Mouse (Mus musculus): ENCODE data around the gene Lmf1. TPM values are rescaled to one million over a fixed set of nuclear protein-coding genes. Genes with fewer than 3 reads are reported as not detected.

The Lmf1 gene
- polyA plus RNA-seq, 1 experiment from 2014 or later = 34.6 TPM

DNA sequence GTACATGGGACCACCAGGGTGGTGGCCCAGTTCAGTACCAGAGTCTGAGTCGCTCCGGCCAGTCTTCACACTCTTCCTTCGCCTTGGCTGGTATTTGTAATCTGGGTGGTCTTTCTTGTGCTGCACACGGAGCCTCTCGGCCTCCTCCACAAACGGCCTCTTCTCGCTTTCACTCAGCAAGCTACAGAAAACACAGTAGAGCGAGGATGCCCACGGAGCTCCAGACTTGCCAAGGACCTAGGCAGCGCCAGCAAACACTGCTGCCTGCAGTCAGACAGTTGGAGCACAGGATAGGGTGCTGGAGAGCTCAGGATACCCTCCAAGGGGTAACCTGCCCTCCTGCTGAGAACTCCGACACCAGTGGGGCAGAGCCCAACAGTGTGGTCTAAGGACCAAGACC is 10.0 kb upstream of the Lmf1 start:
- ATAC-seq (ENCODE audit: insufficient number of reproducible peaks, low FRiP score) = no peak
- H3K4me2 ChIP-seq = peak overlapping the region; percentile 91
- 0 out of 2 replicates have a peak overlapping the region, but pooled peaks have one; percentile 3 for H3K4me3 ChIP-seq
- peaks cover 51% of the 10 kb centered on the region for H3K4me1 ChIP-seq (replicated peaks)
- no peaks in the 10 kb centered on the region for H3K36me3 ChIP-seq
- no peak overlapping the region for H3K27ac ChIP-seq (ENCODE audit: poor library complexity, severe bottlenecking)
- peaks cover 37% of the 10 kb centered on the region for H3K27me3 ChIP-seq (replicated peaks)
- 75% methylated on average over 11 of the region's 11 CpGs for WGBS
- no peaks in the 10 kb centered on the region for H3K9me3 ChIP-seq (replicated peaks)
- H3K9ac ChIP-seq = no peak overlapping the region

DNA sequence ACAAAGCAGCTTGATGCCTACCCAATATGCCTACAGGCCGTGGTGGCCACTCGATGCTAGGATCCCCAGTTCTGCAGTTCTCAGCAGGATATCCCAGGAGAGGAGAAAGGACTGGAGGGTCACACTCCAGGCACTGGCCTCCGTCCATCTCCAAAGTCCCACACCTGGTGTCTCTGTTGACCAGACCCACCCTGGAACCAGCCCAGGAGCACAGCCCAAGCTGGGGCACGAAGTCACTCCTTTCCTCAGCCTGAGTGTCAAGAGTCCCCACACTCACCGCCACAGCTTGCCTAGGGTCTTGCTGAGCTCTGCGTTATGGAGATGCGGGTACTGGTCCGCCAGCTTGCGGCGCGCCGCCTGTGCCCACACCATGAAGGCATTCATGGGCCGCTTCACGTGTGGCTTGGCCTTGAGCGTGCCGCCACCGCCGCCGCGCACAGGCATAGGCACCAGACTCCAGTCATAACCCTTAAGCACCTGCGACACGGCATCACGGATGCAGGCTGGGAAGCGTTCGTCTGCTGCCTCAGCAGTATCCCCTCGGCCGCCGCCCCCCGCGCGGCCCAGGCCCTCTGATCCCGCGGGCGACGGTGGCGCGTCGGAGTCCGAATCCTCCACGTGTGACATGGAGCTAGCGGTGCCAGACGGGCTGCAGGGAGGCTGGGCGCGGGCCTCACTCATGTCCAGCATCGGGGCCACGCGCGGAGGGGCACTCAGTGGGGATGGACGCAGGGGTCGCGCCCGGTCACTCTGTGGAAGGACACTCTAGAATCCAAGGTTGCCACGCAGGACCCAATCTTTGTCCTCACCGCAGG is 8.8 kb upstream of the Lmf1 start:
- H3K9me3 ChIP-seq (replicated peaks) = no peaks in the 10 kb centered on the region
- WGBS = 4% methylated on average over 54 of the region's 54 CpGs
- ATAC-seq (ENCODE audit: insufficient number of reproducible peaks, low FRiP score) = peak; percentile 7; the same call in 1 of the 2 replicates
- H3K27me3 ChIP-seq (replicated peaks) = peaks cover 37% of the 10 kb centered on the region
- H3K4me1 ChIP-seq (replicated peaks) = peaks cover 44% of the 10 kb centered on the region
- H3K9ac ChIP-seq = peak overlapping the region; percentile 70
- H3K4me2 ChIP-seq = peak overlapping the region; percentile 91
- no peaks in the 10 kb centered on the region for H3K36me3 ChIP-seq
- H3K4me3 ChIP-seq = peak overlapping the region; percentile 58
- H3K27ac ChIP-seq (ENCODE audit: poor library complexity, severe bottlenecking) = no peak overlapping the region

DNA sequence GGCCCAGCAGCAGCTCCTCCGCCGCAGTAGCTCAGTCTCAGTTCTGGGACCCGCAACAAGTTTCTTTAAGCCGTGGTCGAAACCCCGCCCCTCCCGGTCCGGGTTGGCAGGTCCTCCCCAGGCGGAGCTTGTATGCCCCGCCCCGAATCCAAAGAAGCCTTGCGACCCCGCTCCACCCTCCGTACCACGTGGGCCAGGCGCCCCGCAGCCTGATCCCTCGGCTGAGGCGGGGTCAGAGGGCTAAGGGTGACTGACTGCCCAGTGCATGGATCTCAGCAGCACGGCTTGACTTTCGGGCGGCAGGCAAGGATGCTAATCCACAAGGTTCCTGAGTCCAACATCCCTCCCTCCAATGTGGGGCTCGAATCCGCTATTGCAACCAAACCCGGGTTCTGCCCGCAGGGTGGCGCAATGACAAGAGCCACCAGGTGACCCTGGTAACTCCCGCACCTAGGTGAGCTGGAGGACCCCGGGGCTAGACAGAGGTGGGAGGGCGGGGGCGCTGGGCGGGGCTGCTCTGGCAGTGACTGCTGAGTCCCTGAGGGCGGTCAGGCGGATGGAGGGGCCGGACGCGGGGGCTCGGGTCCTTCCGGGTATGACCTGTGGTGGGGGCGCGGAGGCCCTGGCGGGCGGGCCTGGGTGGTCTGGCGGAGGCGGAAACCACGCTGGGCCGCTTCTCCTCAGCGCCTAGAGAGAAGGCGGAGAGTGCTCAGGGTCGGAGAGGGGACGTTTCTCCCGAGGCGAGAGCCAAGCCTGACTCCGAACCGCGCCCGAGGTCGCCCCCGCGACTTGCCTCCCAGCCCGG is 8.0 kb upstream of the Lmf1 start, which contains the start of gene Sox8:
Sox8 (minus strand) TSS at position 39 of the 805 bp plus-strand sequence.
- Histone ChIP-seq H3K9ac (peak within 1 kb of the TSS; percentile 70), H3K4me1 (replicated peaks) (peaks cover 45% of the 10 kb centered on the region), H3K4me2 (peak within 1 kb of the TSS; percentile 91), H3K27ac (ENCODE audit: poor library complexity, severe bottlenecking) (no peak within 1 kb of the TSS), H3K27me3 (replicated peaks) (peaks cover 37% of the 10 kb centered on the region), H3K36me3 (no peaks in the 10 kb centered on the region), H3K9me3 (replicated peaks) (no peaks in the 10 kb centered on the region), H3K4me3 (peak within 1 kb of the TSS; percentile 58)
- peak; percentile 85 for ATAC-seq (ENCODE audit: insufficient number of reproducible peaks, low FRiP score)
- WGBS = 1% methylated on average over 61 of the region's 61 CpGs

DNA sequence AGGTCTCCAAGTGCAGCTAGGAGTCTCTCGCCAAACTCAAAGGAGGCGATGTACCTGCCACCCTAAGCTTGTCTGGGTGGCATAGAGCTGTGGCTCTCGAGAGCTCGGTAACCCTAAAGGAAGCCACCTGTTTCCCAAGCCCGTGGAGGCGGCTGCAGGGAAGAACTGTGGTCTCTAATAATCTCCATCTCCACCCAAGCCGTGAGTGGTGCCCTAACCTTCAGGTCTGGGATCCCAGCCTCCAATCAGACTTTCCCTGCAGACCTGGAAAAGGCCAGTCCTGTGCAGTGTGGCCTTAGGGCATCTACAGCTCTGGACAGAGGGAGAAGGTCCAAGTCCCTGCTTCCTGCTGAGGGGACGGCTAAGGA is 7.4 kb upstream of the Lmf1 start:
- Histone ChIP-seq H3K27me3 (replicated peaks) (peaks cover 37% of the 10 kb centered on the region), H3K9me3 (replicated peaks) (no peaks in the 10 kb centered on the region), H3K4me3 (peak overlapping the region; percentile 58), H3K27ac (ENCODE audit: poor library complexity, severe bottlenecking) (no peak overlapping the region), H3K4me1 (replicated peaks) (peaks cover 45% of the 10 kb centered on the region), H3K4me2 (peak overlapping the region; percentile 91), H3K9ac (peak overlapping the region; percentile 70), H3K36me3 (no peaks in the 10 kb centered on the region)
- 6% methylated on average over 8 of the region's 8 CpGs for WGBS
- ATAC-seq (ENCODE audit: insufficient number of reproducible peaks, low FRiP score) = no peak

DNA sequence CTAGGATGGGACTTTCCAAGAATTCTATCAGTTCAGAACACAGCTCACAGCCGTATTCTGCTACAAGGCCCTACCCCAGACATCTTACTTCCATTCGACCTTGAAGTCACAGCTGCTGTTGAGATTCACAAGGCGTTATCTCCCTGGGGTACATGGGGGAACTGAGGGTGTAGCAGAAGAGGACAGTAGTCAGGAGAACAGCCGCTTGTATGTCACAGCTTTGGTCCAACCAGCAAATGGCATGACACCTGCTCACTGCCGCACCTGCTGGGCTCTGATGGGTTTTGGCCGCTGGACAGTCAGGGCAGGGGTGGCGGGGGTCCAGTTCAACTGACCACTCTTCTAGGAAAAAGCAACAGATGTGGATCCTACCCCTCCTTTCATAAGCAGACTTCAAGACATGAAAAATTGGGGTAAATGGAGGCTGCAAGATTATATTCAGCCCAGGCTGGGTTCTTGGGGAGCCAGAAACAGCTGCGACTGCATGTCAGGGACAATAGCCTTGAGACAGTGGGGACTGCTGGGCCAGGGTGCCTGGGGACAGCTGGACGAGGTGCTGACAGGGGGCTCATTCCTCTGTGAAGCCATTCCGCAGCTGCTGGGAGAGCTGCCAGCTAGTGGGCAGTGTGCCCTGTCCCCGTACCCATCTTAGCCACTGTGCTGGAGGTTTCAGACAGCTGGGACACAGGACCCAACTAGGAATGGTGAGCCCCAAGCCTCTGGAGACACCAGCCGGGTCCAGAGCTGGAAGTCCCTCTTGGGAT is 3.5 kb upstream of the Lmf1 start:
- peak overlapping the region; percentile 9; the same call in 1 of the 2 replicates for H3K9ac ChIP-seq

DNA sequence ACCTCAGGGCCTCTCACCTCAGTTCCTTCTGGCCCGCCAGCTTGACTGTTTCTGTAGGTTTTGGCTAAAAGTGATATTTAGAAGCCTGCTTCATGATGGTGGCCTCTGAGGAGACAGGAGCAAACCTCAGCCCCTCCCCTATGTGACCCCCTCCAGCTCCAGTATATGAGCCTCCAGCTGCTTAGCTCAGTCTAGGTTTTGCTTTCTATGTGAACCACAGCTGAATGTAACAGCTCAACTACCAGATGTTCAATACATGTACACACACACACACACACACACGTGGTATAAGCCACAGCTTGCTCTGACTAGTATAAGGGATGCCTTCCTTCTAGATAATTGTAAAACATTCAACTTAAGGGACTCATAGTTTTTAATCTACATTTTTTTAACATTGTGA is 2.9 kb upstream of the Lmf1 start:
- Histone ChIP-seq H3K27me3 (replicated peaks) (peaks cover 3% of the 10 kb centered on the region; the same call in 1 of the 2 replicates), H3K9me3 (replicated peaks) (no peaks in the 10 kb centered on the region), H3K4me1 (replicated peaks) (peaks cover 37% of the 10 kb centered on the region), H3K27ac (ENCODE audit: poor library complexity, severe bottlenecking) (no peak overlapping the region), H3K4me2 (no peak overlapping the region), H3K9ac (no peak overlapping the region), H3K36me3 (no peaks in the 10 kb centered on the region), H3K4me3 (no peak overlapping the region)
- no peak for ATAC-seq (ENCODE audit: insufficient number of reproducible peaks, low FRiP score)
- 64% methylated on average over 2 of the region's 2 CpGs for whole genome bisulfite sequencing

More for the DNA sequence above, 3.5 kb upstream of the Lmf1 start:
- 46% methylated on average over 12 of the region's 12 CpGs for WGBS
- H3K9me3 ChIP-seq (replicated peaks) = no peaks in the 10 kb centered on the region
- H3K4me1 ChIP-seq (replicated peaks) = peaks cover 38% of the 10 kb centered on the region
- H3K4me2 ChIP-seq = peak overlapping the region; percentile 15; the same call in 1 of the 2 replicates
- H3K27me3 ChIP-seq (replicated peaks) = peaks cover 3% of the 10 kb centered on the region; the same call in 1 of the 2 replicates
- no peak overlapping the region for H3K4me3 ChIP-seq
- no peaks in the 10 kb centered on the region for H3K36me3 ChIP-seq
- H3K27ac ChIP-seq (ENCODE audit: poor library complexity, severe bottlenecking) = peak overlapping the region; percentile 36
- ATAC-seq (ENCODE audit: insufficient number of reproducible peaks, low FRiP score) = no peak

DNA sequence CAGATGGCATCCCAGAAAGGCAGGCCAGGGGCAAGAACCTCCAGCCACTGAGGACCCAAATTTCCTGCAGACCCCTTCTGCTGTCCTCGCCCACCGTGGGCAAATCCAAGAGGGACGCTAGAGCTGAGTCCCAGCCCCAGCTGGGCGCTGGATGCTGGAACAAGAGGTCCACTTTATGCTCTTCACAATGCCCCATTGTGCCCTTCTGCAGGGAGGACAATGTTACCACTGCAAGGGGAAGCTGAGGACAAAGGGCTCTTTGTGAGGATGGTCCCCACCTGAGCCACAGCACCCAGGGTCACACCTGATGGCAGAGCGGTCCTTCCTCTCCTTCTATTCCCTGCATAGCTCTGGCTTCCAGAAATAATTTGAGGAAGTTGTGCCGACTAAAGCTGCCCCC is 1.6 kb upstream of the Lmf1 start:
- ATAC-seq (ENCODE audit: insufficient number of reproducible peaks, low FRiP score) = no peak
- Histone ChIP-seq H3K4me2 (no peak overlapping the region), H3K4me1 (replicated peaks) (peaks cover 40% of the 10 kb centered on the region), H3K27me3 (replicated peaks) (no peaks in the 10 kb centered on the region; the same call in 1 of the 2 replicates), H3K36me3 (no peaks in the 10 kb centered on the region), H3K9me3 (replicated peaks) (no peaks in the 10 kb centered on the region), H3K27ac (ENCODE audit: poor library complexity, severe bottlenecking) (no peak overlapping the region), H3K9ac (no peak overlapping the region), H3K4me3 (no peak overlapping the region)
- WGBS = 62% methylated on average over 6 of the region's 6 CpGs

DNA sequence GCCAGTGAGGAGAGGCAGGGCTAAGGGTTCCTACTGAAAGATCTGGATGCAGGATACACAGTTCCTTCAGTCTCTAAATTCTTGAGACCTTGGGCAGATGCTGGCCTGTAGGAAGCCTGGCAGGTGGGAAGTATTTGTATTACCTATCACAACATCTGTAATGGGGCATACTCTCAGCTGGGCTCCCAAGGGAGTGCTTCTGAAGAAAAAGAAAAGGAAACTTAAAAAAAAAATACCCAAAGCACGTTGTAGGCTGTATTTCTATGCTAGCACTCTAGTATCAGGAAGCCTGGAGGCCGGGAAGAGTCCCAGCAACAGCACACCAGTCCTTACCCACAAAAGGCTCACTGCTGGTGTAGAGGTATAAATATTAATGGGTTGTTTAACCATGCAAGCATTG is 1.2 kb upstream of the Lmf1 start:
- Histone ChIP-seq H3K27me3 (replicated peaks) (no peaks in the 10 kb centered on the region; the same call in 1 of the 2 replicates), H3K4me2 (no peak overlapping the region), H3K27ac (ENCODE audit: poor library complexity, severe bottlenecking) (no peak overlapping the region), H3K4me3 (no peak overlapping the region), H3K9ac (no peak overlapping the region), H3K4me1 (replicated peaks) (peaks cover 44% of the 10 kb centered on the region), H3K36me3 (no peaks in the 10 kb centered on the region), H3K9me3 (replicated peaks) (no peaks in the 10 kb centered on the region)
- WGBS = 60% methylated on average over 2 of the region's 2 CpGs
- ATAC-seq (ENCODE audit: insufficient number of reproducible peaks, low FRiP score) = no peak

DNA sequence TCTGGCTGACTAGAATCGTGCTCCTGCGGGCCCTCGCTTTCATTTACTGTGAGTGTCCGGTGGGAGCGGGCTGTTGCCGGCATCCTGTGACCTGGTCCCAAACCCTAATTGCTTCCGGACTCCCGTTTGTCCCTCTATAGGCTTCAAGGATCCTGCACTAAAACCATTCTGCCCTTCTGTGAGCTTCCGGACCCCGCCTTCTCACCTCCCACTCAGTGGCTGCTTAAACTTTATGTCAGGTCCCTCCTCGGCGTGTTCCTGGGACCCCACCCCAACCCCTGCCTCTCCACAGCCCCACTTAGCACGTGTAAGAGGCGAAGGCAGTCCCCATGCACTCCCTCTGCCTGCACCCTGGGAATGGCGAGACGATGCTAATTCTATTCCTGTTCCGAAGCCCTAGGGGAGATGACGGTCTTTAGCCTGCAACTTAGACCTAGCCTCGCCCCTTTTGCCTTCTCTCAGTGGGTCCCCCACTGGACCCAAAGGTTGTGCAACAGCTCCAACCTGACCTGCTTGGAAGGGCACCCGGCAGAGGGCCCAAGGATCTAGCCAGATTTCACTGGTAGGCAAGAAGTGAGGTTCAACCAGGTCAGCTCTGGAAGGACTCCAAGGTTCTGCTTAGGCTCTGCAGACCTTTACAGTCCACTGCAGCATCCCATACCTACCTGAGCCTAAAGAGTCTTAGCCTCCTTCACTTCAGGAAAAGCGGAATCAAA is 605 bp downstream of the Lmf1 start:
- H3K4me2 ChIP-seq = peak overlapping the region; percentile 97
- peak overlapping the region; percentile 88 for H3K9ac ChIP-seq
- peak overlapping the region; percentile 82 for H3K4me3 ChIP-seq
- ATAC-seq (ENCODE audit: insufficient number of reproducible peaks, low FRiP score) = peak; percentile 39
- no peaks in the 10 kb centered on the region for H3K27me3 ChIP-seq (replicated peaks)
- peak overlapping the region; percentile 63 for H3K27ac ChIP-seq (ENCODE audit: poor library complexity, severe bottlenecking)
- peaks cover under 1% of the 10 kb centered on the region for H3K36me3 ChIP-seq
- peaks cover 55% of the 10 kb centered on the region for H3K4me1 ChIP-seq (replicated peaks)
- no peaks in the 10 kb centered on the region for H3K9me3 ChIP-seq (replicated peaks)
- whole genome bisulfite sequencing = 5% methylated on average over 21 of the region's 21 CpGs

DNA sequence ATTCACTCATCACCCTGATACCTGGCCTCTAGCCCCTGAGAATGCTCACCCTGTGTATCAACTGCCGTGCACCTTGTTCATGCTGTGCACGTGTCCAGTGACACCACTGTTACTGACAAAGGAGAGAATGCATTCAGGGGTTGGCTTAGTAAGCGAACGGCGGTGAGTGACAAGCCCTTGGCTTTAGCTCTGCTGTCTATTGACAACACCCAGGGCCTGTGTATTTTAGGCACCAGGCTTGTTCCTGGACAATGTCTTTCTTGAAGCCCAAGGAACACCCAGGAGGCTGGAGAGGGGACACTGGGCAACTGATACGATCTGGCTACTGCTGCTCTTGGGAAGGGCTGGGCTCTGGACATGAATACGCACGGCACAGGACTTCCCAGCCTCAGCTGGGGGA is 3.2 kb downstream of the Lmf1 start:
- 48% methylated on average over 8 of the region's 8 CpGs for WGBS
- ATAC-seq (ENCODE audit: insufficient number of reproducible peaks, low FRiP score) = no peak
- H3K9me3 ChIP-seq (replicated peaks) = no peaks in the 10 kb centered on the region
- H3K4me3 ChIP-seq = peak overlapping the region; percentile 3; the same call in 1 of the 2 replicates
- H3K36me3 ChIP-seq = peaks cover 24% of the 10 kb centered on the region
- peak overlapping the region; percentile 60 for H3K27ac ChIP-seq (ENCODE audit: poor library complexity, severe bottlenecking)
- H3K27me3 ChIP-seq (replicated peaks) = no peaks in the 10 kb centered on the region
- H3K4me1 ChIP-seq (replicated peaks) = peaks cover 45% of the 10 kb centered on the region
- no peak overlapping the region for H3K9ac ChIP-seq
- peak overlapping the region; percentile 54 for H3K4me2 ChIP-seq

Measured in heart, embryonic 12.5 days (tissue).